Mouse (Mus musculus) stomach, postnatal 0 days (tissue): ENCODE measurements around the gene Doxl2.

Source experiments
- CTCF ChIP-seq: IDR thresholded peaks from 2 replicates; pipeline ENCODE4 v1.5.1; 2016; ENCODE audit warnings: antibody characterized with exemption, low read depth, mild to moderate bottlenecking, moderate library complexity
- EP300 ChIP-seq: optimal IDR thresholded peaks from 2 replicates; pipeline ENCODE3; 2016; ENCODE audit warnings: antibody characterized with exemption

- no peak for TF ChIP-seq EP300
- no peak for TF ChIP-seq CTCF
Observed at GRCm38 (mm10) chr6:49017150-49017549, 42.4 kb downstream of the Doxl2 start.
